Mouse (Mus musculus): ENCODE data around the gene Slx1b.
"Not testable (repeated sequence)": the region's sequence is repeated elsewhere in the genome, so short reads cannot be mapped to it uniquely, and the experiment has no call there.

The Slx1b gene

GRCm38 (mm10) chr7:126702861-126703756 lies 7.5 kb upstream of the Slx1b start:
- DNase-seq (ENCODE audit: low spot score in 2 of 2): no peak

GRCm38 (mm10) chr7:126702358-126702757 lies 6.8 kb upstream of the Slx1b start:
- no peak for DNase-seq (ENCODE audit: low spot score in 2 of 2)

- no peak for DNase-seq (ENCODE audit: low spot score in 2 of 2)
Measured at GRCm38 (mm10) chr7:126701559-126702357, 6.2 kb upstream of the Slx1b start.

GRCm38 (mm10) chr7:126701070-126701469 lies 5.5 kb upstream of the Slx1b start:
- DNase-seq (ENCODE audit: low spot score in 2 of 2): peak; percentile 84 to 89

GRCm38 (mm10) chr7:126700063-126701015 lies 4.8 kb upstream of the Slx1b start:
- DNase-seq (ENCODE audit: low spot score in 2 of 2): no peak

- no peak for DNase-seq (ENCODE audit: low spot score in 2 of 2)
Measured at GRCm38 (mm10) chr7:126697838-126698237, 2.3 kb upstream of the Slx1b start.

GRCm38 (mm10) chr7:126696886-126697285 lies 1.3 kb upstream of the Slx1b start:
- DNase-seq (ENCODE audit: low spot score in 2 of 2): no peak

- no peak for DNase-seq (ENCODE audit: low spot score in 2 of 2)
Measured at GRCm38 (mm10) chr7:126696303-126696702, 719 bp upstream of the Slx1b start.

- no peak for DNase-seq (ENCODE audit: low spot score in 2 of 2)
Measured at GRCm38 (mm10) chr7:126695210-126695611, 373 bp downstream of the Slx1b start, which contains the start of gene Bola2. TSS of gene Bola2 (plus strand) at chr7:126695401.

- DNase-seq (ENCODE audit: low spot score in 2 of 2): no peak
Measured at GRCm38 (mm10) chr7:126694441-126695051, 1.0 kb downstream of the Slx1b start.

- no peak for DNase-seq (ENCODE audit: low spot score in 2 of 2)
Measured at GRCm38 (mm10) chr7:126693781-126694180, 1.8 kb downstream of the Slx1b start.

- DNase-seq (ENCODE audit: low spot score in 2 of 2): peak; percentile 57 to 70
Measured at GRCm38 (mm10) chr7:126693256-126693655, 2.3 kb downstream of the Slx1b start.

- DNase-seq (ENCODE audit: low spot score in 2 of 2): no peak
Measured at GRCm38 (mm10) chr7:126692426-126692825, 3.2 kb downstream of the Slx1b start.

GRCm38 (mm10) chr7:126691676-126692075 lies 3.9 kb downstream of the Slx1b start:
- DNase-seq (ENCODE audit: low spot score in 2 of 2): no peak

GRCm38 (mm10) chr7:126690737-126691136 lies 4.8 kb downstream of the Slx1b start:
- no peak for DNase-seq (ENCODE audit: low spot score in 2 of 2)

- DNase-seq (ENCODE audit: low spot score in 2 of 2): no peak
Measured at GRCm38 (mm10) chr7:126689021-126689420, 6.6 kb downstream of the Slx1b start.

- not testable (repeated sequence) for DNase-seq (ENCODE audit: low spot score in 2 of 2)
Measured at GRCm38 (mm10) chr7:126688156-126688555, 7.4 kb downstream of the Slx1b start.

- no peak for DNase-seq (ENCODE audit: low spot score in 2 of 2)
Measured at GRCm38 (mm10) chr7:126681221-126681620, 14.4 kb downstream of the Slx1b start.

GRCm38 (mm10) chr7:126679683-126680082 lies 15.9 kb downstream of the Slx1b start:
- DNase-seq (ENCODE audit: low spot score in 2 of 2): no peak

GRCm38 (mm10) chr7:126678545-126679341 lies 16.8 kb downstream of the Slx1b start:
- no peak for DNase-seq (ENCODE audit: low spot score in 2 of 2)
